Mouse (Mus musculus) mouse embryonic stem cell (cell line): ENCODE data around the gene Pipox.

Experiments
- in situ Hi-C, 2 experiments: fragments of 300-500 bp; cut with MboI; formaldehyde crosslinking; loops; 1 replicate in 1 of 2; 3 replicates in 1 of 2; pipeline ENCODE4 v1.14.3; 2019 to 2020; ENCODE audit warnings: low sequenced_read_pairs in 2 of 2, low pct_unique_long_range_greater_than_20kb in 1 of 2, mixed read lengths in 1 of 2; ENCODE audit not compliant: unreplicated experiment in 1 of 2

Gene Pipox

DNA sequence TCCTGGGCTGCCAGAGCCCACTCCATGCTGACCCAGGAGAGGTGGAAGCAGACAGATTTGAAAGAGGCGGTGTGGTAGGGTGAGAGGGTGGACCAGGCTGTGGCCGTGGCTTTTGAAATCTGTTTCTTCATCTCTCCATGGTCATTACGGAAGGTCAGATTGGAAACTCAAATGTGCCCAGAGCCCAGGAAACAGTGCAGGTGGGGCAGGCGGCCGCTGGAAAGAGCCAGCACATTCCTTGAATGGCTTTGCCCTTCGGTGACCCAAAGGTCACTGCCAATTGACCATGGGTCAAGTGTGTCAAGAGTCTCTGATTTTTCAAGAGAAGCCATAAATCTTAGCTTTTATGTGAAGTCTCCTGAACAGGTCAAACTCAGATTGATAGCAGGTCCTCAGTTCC lies 19.6 kb upstream of the Pipox start:
- in situ Hi-C loops: no loop called here

DNA sequence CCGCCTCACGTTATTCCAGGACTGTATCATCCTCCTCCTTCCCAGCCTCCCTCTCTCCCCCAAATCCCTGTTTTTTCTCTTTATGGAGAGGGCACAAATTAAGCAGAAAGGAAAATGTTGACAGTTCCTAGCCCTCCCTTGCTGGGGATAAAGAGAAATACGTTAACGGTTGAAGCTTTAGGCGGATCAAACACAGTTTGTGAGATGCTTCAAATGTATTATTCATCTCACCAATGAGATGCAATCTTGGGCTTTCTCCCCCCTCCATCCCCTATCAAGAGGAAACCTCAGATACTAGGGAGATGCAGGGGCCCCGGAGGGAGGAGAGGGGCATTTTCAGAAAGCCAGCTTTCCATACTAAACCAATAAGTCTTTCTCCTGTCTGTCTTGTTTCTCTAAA lies 15.9 kb upstream of the Pipox start:
- in situ Hi-C loops: no loop called here

DNA sequence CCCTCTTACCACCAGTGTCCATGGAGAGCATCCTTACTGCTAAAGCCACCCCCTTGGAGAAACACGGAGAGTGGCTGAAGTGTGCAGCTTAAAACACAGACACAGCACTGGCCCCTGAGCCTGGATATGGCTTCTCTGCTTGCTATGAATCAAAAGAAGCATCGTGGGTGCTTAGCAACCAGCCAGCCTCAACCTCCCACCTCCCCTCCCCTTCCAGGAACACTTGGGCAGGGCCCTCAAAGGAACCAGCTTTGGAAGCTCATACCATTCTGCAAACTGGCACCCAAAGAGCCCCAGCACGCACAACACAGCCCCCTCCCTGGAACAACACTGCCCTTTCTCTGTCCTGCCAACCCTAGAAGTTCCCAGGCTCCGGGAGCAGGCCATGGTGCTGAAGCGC lies 15.5 kb upstream of the Pipox start:
- in situ Hi-C loops: no loop called here

DNA sequence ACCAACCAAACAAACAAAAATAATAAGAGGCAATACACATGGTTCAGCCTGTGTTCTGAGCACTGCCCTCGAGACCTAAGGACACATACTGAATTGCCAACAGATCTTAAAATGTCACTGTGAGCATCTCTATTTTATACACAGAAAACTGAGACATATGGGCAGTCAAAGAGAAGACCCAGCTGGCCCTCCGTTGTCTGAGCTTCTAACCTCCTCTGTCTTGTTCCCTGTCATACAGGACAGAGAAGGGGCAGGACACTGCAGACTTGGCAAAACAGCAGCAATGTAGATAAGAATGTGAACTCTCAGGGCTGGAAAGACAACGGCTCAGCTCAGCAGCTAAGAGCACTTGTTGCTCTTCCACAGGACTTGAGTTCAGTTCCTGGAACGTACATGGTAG lies 14.6 kb upstream of the Pipox start:
- in situ Hi-C loops: no loop called here

DNA sequence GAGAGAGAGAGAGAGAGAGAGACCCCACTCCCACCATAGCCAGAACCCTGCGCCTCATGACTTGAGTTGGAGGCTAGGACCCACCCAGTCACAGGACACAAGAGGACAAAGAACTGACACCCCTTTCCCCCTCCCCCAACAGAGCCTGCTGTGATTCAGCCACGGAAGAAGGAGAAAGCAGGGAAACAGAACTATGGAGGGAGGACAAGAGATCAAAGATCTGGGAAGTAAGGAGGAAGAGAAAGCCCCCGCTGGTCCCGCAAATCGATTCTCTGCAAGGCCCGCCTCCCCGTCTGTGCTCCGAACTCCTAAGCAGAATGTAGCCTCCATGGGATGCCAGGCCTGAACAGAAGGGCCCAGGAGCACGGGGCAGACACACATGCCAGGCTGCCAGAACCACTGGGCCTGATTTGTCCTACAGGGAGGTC lies 12.9 kb upstream of the Pipox start:
- in situ Hi-C loops: no loop called here

DNA sequence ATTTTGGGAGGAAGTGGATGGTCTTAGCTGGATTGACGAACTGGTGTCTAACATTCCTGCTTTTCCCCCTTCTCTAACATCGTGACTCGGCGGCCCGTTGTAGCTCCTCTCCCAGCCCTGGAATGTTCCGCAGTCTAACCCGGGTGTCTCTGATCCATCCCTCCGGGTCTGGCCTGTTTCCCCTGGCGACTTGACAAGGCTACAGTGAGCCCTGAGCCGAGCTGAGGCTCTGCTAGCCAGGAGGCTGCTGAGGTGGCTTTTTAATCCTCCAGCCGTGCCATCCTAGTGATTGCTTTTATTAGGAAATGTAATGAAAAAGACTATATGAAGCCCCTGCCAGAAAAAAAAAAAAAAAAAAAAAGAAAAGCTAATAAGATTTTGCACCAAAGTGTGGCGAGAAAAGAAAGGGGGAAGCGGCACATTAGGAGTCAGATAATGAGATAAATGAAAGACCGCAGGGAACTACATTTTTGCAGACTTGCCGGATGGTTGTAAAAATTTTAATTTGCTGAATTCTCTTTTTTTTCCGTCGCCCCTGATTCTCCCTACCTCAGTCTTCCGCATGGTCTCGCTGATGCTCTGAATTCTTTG lies 12.3 kb upstream of the Pipox start:
- in situ Hi-C loops: no loop called here

DNA sequence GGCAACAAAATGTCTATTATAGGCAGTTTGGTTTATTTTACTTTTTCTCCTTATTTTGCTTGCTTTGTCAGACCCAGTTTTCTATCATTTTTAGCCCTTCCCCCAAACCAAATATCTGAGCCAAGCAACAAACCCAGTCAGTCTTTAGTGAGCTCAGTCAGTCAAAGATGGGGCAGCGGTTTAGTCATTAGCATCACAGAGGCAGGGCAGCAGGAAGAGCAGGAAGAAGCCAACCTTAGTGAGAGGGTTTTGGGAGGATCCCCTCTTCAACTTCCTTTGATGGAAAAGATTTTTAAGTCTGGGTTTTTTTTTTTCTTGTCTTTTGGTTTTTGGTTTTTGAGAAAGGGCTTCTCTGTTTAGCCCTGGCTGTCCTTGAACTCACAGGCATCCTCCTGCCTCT lies 10.8 kb upstream of the Pipox start:
- in situ Hi-C loops: no loop called here

- in situ Hi-C loops: no loop called here
Observed at GRCm38 (mm10) chr11:77903761-77904160, 9.9 kb upstream of the Pipox start.

- in situ Hi-C loops: no loop called here
Observed at GRCm38 (mm10) chr11:77901775-77902355, 8.0 kb upstream of the Pipox start.

DNA sequence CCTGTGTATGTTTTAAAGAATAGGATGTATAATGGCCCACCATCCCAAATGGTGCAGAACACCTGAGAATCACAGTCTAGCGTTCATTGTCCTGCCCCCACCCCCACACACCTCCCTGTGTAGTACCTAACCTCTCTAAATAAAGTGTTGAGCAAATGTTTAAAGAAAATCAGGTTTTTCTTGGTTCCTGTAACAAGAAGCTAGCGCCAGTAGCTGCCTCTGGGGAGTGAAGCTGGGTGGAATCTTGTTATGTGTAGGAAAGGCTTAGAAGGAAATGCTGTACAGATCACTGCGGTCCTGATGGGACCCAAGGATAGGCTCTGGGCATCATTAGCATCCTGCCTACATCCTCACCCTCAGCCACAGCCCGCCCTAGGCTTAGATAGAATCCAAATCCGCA lies 7.5 kb upstream of the Pipox start:
- in situ Hi-C loops: no loop called here

- in situ Hi-C loops: no loop called here
Observed at GRCm38 (mm10) chr11:77900696-77901095, 6.8 kb upstream of the Pipox start.

- in situ Hi-C loops: no loop called here
Observed at GRCm38 (mm10) chr11:77900187-77900586, 6.3 kb upstream of the Pipox start.

- in situ Hi-C loops: no loop called here
Observed at GRCm38 (mm10) chr11:77896820-77897805, 3.2 kb upstream of the Pipox start.

GRCm38 (mm10) chr11:77896480-77896819 lies 2.6 kb upstream of the Pipox start:
- in situ Hi-C loops: no loop called here

DNA sequence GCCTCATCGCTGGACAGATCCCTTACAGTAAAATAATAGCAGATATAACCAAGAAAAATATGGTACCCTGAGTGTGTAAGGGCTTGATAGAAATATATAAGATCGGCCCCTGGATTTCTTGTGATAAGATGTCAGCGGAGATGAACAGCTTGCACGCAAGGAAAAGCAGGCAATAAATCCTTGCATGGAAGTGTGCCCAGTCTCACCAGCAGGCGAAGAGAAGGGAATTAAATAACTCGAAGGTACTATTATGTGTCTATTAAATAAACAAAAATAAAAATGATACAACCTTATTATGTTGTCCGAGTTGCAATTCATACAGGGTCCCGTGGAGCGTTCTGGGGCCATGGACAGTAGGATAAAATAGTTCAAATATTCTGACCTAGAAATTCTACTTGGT lies 2.1 kb upstream of the Pipox start:
- in situ Hi-C loops: no loop called here

DNA sequence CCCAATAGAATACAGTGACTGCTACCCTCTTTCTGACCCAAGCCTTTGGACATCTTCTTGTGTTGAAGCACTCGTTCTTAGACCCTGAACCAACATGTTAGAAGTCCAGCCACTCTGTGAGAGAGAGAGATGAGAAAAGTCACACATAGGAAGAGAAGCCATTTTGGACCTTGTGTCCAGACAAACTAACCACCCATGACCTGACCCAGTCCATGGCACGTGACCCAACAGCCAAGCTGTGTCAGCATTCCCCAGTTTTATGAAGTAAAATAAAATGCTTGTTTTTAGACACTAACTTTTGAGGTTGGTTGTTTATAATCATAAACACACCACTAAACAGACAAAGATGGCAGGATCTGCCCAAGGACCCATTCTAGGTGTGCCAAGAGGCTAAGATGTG lies 1.1 kb upstream of the Pipox start:
- in situ Hi-C loops: no loop called here

DNA sequence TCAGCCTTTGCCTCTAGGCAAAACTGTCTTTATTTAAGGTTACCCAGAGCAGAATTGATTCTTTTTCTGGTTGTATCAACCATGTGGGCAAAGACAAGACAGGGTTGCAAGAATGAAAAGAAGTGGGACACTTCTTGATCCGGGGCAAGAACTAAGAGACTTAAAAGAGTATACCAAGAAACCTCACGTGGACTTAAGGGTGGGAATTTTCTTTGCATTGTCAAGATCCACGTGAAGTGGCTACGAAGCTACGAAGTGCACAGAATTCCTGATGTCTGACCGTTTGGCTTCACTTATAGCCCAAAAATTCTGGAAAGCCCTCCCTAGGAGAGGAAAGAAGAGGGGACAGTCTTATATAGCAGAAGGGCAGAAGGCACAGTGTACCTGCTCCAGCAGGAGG lies 613 bp downstream of the Pipox start:
- in situ Hi-C loops: no loop called here

- in situ Hi-C loops: no loop called here
Observed at GRCm38 (mm10) chr11:77892883-77893282, 1.0 kb downstream of the Pipox start.

DNA sequence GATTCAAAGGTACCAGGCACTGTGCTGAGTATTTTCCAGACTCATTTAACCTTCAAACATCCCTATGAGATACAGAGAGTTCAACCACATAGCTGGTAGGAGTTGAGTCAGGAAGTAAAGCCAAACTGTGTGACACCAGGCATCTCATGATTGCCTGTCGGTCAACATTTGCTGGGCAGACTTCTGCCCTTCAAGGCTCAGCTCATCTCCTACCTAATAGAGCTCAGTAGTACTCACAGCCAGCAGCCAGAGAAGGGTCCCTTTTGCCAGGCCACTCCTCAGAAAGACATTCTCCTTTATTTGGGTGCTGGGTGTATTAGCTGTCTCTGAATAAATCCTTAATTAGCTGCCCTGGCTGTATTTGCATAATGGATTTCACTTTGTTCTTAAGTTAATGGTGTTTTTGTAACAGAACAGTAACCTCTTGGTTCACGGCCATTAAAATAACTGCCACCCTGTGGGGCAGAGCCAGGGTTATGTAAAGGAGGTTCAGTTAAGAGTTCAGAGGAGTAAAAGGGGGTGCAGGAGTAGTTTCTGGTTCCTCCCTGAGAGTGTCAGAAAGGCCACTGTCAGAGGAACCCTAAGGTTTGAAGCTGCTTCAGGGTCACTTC lies 3.1 kb downstream of the Pipox start:
- in situ Hi-C loops: no loop called here
